Mouse (Mus musculus): ENCODE measurements around the gene Nog. TPM values are rescaled to one million over a fixed set of nuclear protein-coding genes. Genes with fewer than 3 reads are reported as not detected.

Nog gene
- polyA plus RNA-seq (2011; ENCODE audit: insufficient read length, low read depth, missing spikeins), result 0.97 and 2.0 TPM in 2 replicates

DNA sequence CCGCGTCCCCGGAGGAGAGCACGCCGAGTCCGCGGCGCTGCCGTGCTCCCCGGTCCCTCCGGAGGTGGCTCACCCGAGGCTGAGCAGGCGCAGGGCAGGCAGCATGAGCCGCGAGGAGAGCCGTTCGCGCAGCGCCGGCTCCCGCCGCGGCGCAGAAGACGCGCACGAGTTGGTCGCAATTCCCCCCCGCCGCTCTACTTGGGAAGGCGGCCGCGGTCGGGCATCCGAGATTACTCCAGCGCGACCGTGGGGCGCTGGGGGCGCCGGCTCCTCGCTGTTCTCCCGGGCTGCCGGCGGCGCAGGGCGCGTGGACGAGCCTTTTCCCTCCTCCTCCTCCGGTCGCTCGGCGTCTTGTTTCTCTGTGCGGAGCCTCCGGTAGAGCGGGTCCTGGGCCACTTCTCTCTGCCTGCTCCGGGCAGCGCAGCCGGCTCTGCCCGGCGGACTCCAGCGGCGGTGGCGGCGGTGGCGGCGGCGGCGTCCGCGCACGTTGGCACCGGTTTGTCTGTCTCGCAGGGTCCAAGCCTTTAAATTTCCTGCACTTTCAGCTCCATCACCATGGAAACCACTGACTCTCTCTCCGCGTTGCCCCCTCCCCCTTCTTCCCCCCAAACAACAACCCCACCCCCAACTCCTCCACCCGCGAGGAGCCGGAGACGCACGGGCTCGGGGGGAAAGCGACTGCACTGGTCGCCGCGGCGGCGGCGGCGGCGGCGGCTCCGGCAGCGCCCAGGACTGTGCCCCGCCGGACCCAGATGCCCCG lies at the start of gene Nog:
Gene Nog (minus strand): TSS at position 277 of the 760 bp plus-strand sequence.
- Histone ChIP-seq H3K4me3 (ENCODE audit: insufficient read depth, low read length) (peak within 1 kb of the TSS; percentile 42), H3K4me1 (ENCODE audit: control insufficient read depth, insufficient read depth, low read length) (no peaks in the 10 kb centered on the region), H3K27ac (ENCODE audit: insufficient read depth, low read length) (no peak within 1 kb of the TSS)
- no peak for TF ChIP-seq POLR2A (IDR thresholded peaks at IDR 0.05; ENCODE audit: low read depth, low read length)
- TF ChIP-seq CTCF (IDR thresholded peaks at IDR 0.05; ENCODE audit: borderline replicate concordance, insufficient read depth, low read length), result no peak

DNA sequence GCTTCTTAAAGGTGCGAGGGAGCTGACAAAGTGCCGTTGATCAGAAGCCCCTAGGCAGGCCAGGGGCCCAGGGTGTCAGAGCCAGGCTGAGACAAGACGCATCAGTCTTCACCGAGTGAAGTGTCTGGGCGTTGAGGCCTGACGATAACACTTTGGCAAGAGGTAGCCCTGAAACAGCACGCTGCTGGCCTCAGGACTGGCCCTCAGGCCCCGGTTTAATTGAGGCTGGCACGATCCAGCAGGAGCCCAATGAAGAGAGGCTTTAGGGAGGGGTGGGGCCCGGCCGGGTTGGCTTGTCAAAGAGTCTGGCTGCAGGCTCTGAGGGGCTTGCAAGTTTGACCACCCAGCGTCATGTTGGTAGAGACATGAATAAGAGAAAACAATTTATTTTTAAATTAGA lies 38.1 kb upstream of the Nog start:
- TF ChIP-seq POLR2A (IDR thresholded peaks at IDR 0.05; ENCODE audit: low read depth, low read length), result no peak
- no peaks in the 10 kb centered on the region for H3K4me1 ChIP-seq (ENCODE audit: control insufficient read depth, insufficient read depth, low read length)
- H3K4me3 ChIP-seq (ENCODE audit: insufficient read depth, low read length), result no peak overlapping the region
- no peak overlapping the region for H3K27ac ChIP-seq (ENCODE audit: insufficient read depth, low read length)

DNA sequence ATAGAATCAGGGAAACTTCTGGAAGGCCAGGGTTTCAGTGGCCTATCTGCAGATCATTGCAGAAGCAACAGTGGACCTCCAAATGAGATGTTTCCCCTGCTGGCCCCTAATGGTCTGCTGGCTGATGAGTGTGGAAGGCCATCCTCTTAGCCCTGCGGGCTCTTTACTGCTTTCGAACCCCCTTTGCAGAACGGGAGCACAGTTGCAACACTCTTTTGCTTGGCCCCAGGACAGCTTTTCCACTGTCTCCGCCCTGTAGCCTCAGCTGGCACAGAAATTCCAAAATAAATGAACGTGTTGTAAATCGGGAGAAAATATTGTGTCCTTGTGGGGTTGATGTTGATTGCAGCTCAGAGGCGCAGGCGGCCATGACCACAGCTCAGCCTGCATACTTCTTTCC lies 37.7 kb upstream of the Nog start:
- TF ChIP-seq POLR2A (IDR thresholded peaks at IDR 0.05; ENCODE audit: low read depth, low read length), result no peak
- TF ChIP-seq CTCF (IDR thresholded peaks at IDR 0.05; ENCODE audit: borderline replicate concordance, insufficient read depth, low read length), result no peak
- H3K4me3 ChIP-seq (ENCODE audit: insufficient read depth, low read length), result no peak overlapping the region
- H3K27ac ChIP-seq (ENCODE audit: insufficient read depth, low read length), result no peak overlapping the region

GRCm38 (mm10) chr11:89337910-89338309 lies 35.8 kb upstream of the Nog start:
- Histone ChIP-seq H3K4me3 (ENCODE audit: insufficient read depth, low read length) (no peak overlapping the region), H3K4me1 (ENCODE audit: control insufficient read depth, insufficient read depth, low read length) (no peaks in the 10 kb centered on the region), H3K27ac (ENCODE audit: insufficient read depth, low read length) (no peak overlapping the region)
- TF ChIP-seq POLR2A (IDR thresholded peaks at IDR 0.05; ENCODE audit: low read depth, low read length) (no peak), CTCF (IDR thresholded peaks at IDR 0.05; ENCODE audit: borderline replicate concordance, insufficient read depth, low read length) (no peak)

More for the DNA sequence above, 37.7 kb upstream of the Nog start:
- no peaks in the 10 kb centered on the region for H3K4me1 ChIP-seq (ENCODE audit: control insufficient read depth, insufficient read depth, low read length)

DNA sequence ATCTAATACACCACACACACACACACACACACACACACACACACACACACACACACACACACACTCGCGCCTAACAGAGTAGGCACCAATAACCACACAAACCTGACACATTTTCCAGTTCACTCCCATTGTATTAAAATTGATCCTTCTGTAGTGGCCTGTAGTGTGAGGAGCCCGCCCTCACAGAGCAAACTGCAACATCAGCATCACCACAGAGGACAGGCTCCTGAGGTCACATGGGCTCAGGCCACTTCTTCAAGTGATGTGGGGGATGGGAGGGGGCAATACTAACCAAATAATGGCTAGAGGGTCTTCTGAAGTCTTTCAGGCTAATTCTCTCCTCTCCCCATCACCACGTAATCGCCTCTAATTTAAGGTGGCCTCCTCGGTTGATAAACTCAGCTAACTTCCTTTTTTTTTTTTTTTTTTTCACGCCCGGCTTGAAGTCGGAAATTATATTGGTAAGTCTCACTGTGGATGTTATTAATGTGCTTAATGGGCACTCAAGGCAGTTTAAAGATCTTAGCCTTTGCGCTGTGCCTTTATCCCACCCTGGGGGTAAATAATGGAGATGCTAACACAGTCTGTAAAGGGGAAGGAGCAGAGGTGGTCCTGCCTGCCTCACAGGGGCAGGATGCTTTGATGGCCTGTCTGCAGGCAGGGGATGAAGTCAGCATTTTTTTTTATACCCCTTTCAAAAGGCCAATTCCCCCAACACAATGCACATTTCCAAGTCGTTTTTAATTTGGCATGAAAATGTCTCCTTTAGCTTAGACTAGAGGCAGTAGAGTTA lies 25.2 kb upstream of the Nog start:
- Histone ChIP-seq H3K4me1 (ENCODE audit: control insufficient read depth, insufficient read depth, low read length) (no peaks in the 10 kb centered on the region), H3K4me3 (ENCODE audit: insufficient read depth, low read length) (no peak overlapping the region), H3K27ac (ENCODE audit: insufficient read depth, low read length) (no peak overlapping the region)
- no peak for TF ChIP-seq CTCF (IDR thresholded peaks at IDR 0.05; ENCODE audit: borderline replicate concordance, insufficient read depth, low read length)

GRCm38 (mm10) chr11:89321775-89322174 lies 19.6 kb upstream of the Nog start:
- Histone ChIP-seq H3K27ac (ENCODE audit: insufficient read depth, low read length) (no peak overlapping the region), H3K4me3 (ENCODE audit: insufficient read depth, low read length) (no peak overlapping the region), H3K4me1 (ENCODE audit: control insufficient read depth, insufficient read depth, low read length) (no peaks in the 10 kb centered on the region)
- TF ChIP-seq POLR2A (IDR thresholded peaks at IDR 0.05; ENCODE audit: low read depth, low read length), result no peak
- no peak for TF ChIP-seq CTCF (IDR thresholded peaks at IDR 0.05; ENCODE audit: borderline replicate concordance, insufficient read depth, low read length)

DNA sequence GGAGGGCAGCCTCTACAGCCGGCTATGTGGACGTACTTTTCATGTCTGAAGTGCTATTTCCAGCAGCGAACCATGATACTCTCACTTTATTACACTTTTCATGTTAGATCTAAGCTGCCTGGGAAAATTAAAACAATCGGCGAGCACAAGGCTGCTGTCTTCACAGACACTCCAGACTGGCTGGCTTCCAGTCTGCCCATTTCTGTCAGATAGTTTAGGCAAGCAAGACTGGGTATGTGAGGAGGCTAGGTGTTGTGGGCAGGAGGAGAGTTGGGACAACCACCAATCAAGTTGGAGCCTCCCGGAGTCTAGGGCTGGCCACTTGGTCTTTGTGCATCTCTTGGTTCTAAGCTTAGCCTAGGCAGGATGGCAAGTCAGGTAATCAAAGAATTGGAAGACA lies 17.5 kb upstream of the Nog start:
- no peak overlapping the region for H3K27ac ChIP-seq (ENCODE audit: insufficient read depth, low read length)
- TF ChIP-seq CTCF (IDR thresholded peaks at IDR 0.05; ENCODE audit: borderline replicate concordance, insufficient read depth, low read length) (no peak), POLR2A (IDR thresholded peaks at IDR 0.05; ENCODE audit: low read depth, low read length) (no peak)
- H3K4me1 ChIP-seq (ENCODE audit: control insufficient read depth, insufficient read depth, low read length), result no peaks in the 10 kb centered on the region
- no peak overlapping the region for H3K4me3 ChIP-seq (ENCODE audit: insufficient read depth, low read length)

GRCm38 (mm10) chr11:89318324-89318723 lies 16.2 kb upstream of the Nog start:
- no peaks in the 10 kb centered on the region for H3K4me1 ChIP-seq (ENCODE audit: control insufficient read depth, insufficient read depth, low read length)
- no peak overlapping the region for H3K4me3 ChIP-seq (ENCODE audit: insufficient read depth, low read length)
- TF ChIP-seq CTCF (IDR thresholded peaks at IDR 0.05; ENCODE audit: borderline replicate concordance, insufficient read depth, low read length), result no peak
- no peak for TF ChIP-seq POLR2A (IDR thresholded peaks at IDR 0.05; ENCODE audit: low read depth, low read length)
- no peak overlapping the region for H3K27ac ChIP-seq (ENCODE audit: insufficient read depth, low read length)

- Histone ChIP-seq H3K4me1 (ENCODE audit: control insufficient read depth, insufficient read depth, low read length) (no peaks in the 10 kb centered on the region), H3K4me3 (ENCODE audit: insufficient read depth, low read length) (no peak overlapping the region), H3K27ac (ENCODE audit: insufficient read depth, low read length) (no peak overlapping the region)
- TF ChIP-seq POLR2A (IDR thresholded peaks at IDR 0.05; ENCODE audit: low read depth, low read length) (no peak), CTCF (IDR thresholded peaks at IDR 0.05; ENCODE audit: borderline replicate concordance, insufficient read depth, low read length) (no peak)
Observed at GRCm38 (mm10) chr11:89317757-89318156, 15.6 kb upstream of the Nog start.

GRCm38 (mm10) chr11:89314374-89314773 lies 12.2 kb upstream of the Nog start:
- Histone ChIP-seq H3K27ac (ENCODE audit: insufficient read depth, low read length) (no peak overlapping the region), H3K4me3 (ENCODE audit: insufficient read depth, low read length) (no peak overlapping the region), H3K4me1 (ENCODE audit: control insufficient read depth, insufficient read depth, low read length) (no peaks in the 10 kb centered on the region)
- TF ChIP-seq CTCF (IDR thresholded peaks at IDR 0.05; ENCODE audit: borderline replicate concordance, insufficient read depth, low read length) (no peak), POLR2A (IDR thresholded peaks at IDR 0.05; ENCODE audit: low read depth, low read length) (no peak)

Measured in embryonic fibroblast, embryonic 13.5 days (primary cell).